Mouse (Mus musculus) ES-Bruce4 (cell line): Measurements from ENCODE around the gene Dscaml1.

Source experiments
- CTCF ChIP-seq: IDR thresholded peaks from one replicate; pipeline ENCODE4 v1.8.1; 2011; ENCODE audit warnings: low read depth, low read length
- EP300 ChIP-seq: IDR thresholded peaks from 2 replicates; pipeline ENCODE4 v1.6.1; 2011; ENCODE audit warnings: low read depth, low read length; ENCODE audit not compliant: insufficient read depth
- POLR2A ChIP-seq: IDR thresholded peaks from one replicate; pipeline ENCODE4 v1.8.1; 2011; ENCODE audit warnings: low read length; ENCODE audit not compliant: insufficient read depth

- TF ChIP-seq POLR2A, result no peak
- peak; percentile 20 for TF ChIP-seq CTCF
- no peak for TF ChIP-seq EP300
Observed at GRCm38 (mm10) chr9:45774088-45774487, 347.7 kb downstream of the Dscaml1 start.
